Comparison of ENCODE assay signal across 9 mouse cellular contexts in the genomic region with DNA sequence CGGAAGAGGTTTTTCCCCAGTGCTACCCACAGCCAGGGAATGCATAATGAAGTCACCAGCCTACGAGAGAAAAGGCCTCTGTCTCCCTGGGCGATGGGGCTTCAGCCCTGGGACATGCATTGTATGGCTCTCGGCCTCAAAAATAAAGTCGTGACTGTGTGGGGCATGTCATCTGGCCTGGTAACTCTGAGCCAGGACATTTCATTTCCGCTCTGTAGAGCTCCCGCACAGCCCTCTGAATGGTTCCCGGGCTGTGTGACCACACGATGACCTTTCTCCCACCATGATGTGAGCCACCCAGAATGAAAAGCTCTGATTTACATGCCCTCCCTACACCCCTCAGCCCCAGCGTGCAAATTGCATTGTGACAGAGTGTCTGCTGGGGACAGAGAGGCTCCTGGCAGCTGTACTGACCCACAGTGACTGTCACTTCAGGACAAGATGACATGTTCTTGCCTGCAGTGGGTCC. TPM values are rescaled to one million over a fixed set of nuclear protein-coding genes. Genes with fewer than 3 reads are reported as not detected.
DNase-seq lines count a peak whose midpoint lies in the region; ATAC-seq lines count a peak whose summit lies in the region.
"Had no signal": no experiment of that assay in that cellular context is flagged by ENCODE, and none has a peak within 500 bp of the region (broad histone marks: within the 10 kb centered on the region; RNA-seq: fewer than 3 reads in every experiment).

No protein-coding gene starts in this region.

- H3K9ac ChIP-seq in forebrain, embryonic 13.5 days, result no peak overlapping the region
- no peak overlapping the region for H3K9ac ChIP-seq in forebrain, embryonic 12.5 days
- H3K9ac ChIP-seq in forebrain, embryonic 15.5 days (replicated peaks), result no peak overlapping the region
- no peak overlapping the region for H3K9ac ChIP-seq in neural tube, embryonic 13.5 days

- 23% methylated on average over 10 of the region's 10 CpGs for WGBS in forebrain, embryonic 13.5 days
- WGBS in forebrain, embryonic 12.5 days, result 26% methylated on average over 10 of the region's 10 CpGs
- 14% methylated on average over 10 of the region's 10 CpGs for WGBS in forebrain, embryonic 15.5 days
- 12% methylated on average over 10 of the region's 10 CpGs for WGBS in neural tube, embryonic 13.5 days

- no peaks in the 10 kb centered on the region for H3K36me3 ChIP-seq in forebrain, embryonic 13.5 days (ENCODE audit: poor library complexity, severe bottlenecking)
- H3K36me3 ChIP-seq in forebrain, embryonic 12.5 days (replicated peaks), result no peaks in the 10 kb centered on the region
- no peaks in the 10 kb centered on the region for H3K36me3 ChIP-seq in forebrain, embryonic 15.5 days
- no peaks in the 10 kb centered on the region for H3K36me3 ChIP-seq in neural tube, embryonic 13.5 days

- no peaks in the 10 kb centered on the region for H3K27me3 ChIP-seq in forebrain, embryonic 13.5 days
- no peaks in the 10 kb centered on the region for H3K27me3 ChIP-seq in forebrain, embryonic 12.5 days
- no peaks in the 10 kb centered on the region for H3K27me3 ChIP-seq in forebrain, embryonic 15.5 days
- no peaks in the 10 kb centered on the region for H3K27me3 ChIP-seq in neural tube, embryonic 13.5 days

- H3K4me1 ChIP-seq in forebrain, embryonic 13.5 days, result peaks cover 8% of the 10 kb centered on the region; the same call in 1 of the 2 replicates
- H3K4me1 ChIP-seq in forebrain, embryonic 12.5 days, result peaks cover 9% of the 10 kb centered on the region
- H3K4me1 ChIP-seq in forebrain, embryonic 15.5 days, result 0 out of 2 replicates have a peak, but pooled peaks cover 7% of the 10 kb centered on the region
- H3K4me1 ChIP-seq in neural tube, embryonic 13.5 days (replicated peaks), result peaks cover 13% of the 10 kb centered on the region

- DNase-seq in layer of hippocampus, postnatal 14 days (ENCODE audit: low spot score in 2 of 2), result peak; percentile 19 to 39
- DNase-seq in adrenal gland, postnatal 36 days, result no peak
- no peak for DNase-seq in kidney, adult 11 months
- no peak for DNase-seq in thymus, postnatal 25 days
- DNase-seq: spleen, adult 18-20 months had no signal

- no peaks in the 10 kb centered on the region for H3K9me3 ChIP-seq in forebrain, embryonic 13.5 days (replicated peaks)
- no peaks in the 10 kb centered on the region for H3K9me3 ChIP-seq in forebrain, embryonic 12.5 days
- no peaks in the 10 kb centered on the region for H3K9me3 ChIP-seq in forebrain, embryonic 15.5 days
- no peaks in the 10 kb centered on the region for H3K9me3 ChIP-seq in neural tube, embryonic 13.5 days

- no peak overlapping the region for H3K4me3 ChIP-seq in forebrain, embryonic 13.5 days
- no peak overlapping the region for H3K4me3 ChIP-seq in forebrain, embryonic 12.5 days (replicated peaks)
- H3K4me3 ChIP-seq in forebrain, embryonic 15.5 days, result no peak overlapping the region
- no peak overlapping the region for H3K4me3 ChIP-seq in neural tube, embryonic 13.5 days

- ATAC-seq in forebrain, embryonic 13.5 days, result peak; percentile 48; the same call in 1 of the 2 replicates
- ATAC-seq in forebrain, embryonic 12.5 days (ENCODE audit: low FRiP score), result no peak
- peak; percentile 80 for ATAC-seq in forebrain, embryonic 15.5 days (replicated peaks)
- peak; percentile 92 for ATAC-seq in neural tube, embryonic 13.5 days (ENCODE audit: low read depth)

- no peak overlapping the region for H3K4me2 ChIP-seq in forebrain, embryonic 13.5 days
- H3K4me2 ChIP-seq in forebrain, embryonic 12.5 days, result no peak overlapping the region
- no peak overlapping the region for H3K4me2 ChIP-seq in forebrain, embryonic 15.5 days (replicated peaks)
- H3K4me2 ChIP-seq in neural tube, embryonic 13.5 days, result no peak overlapping the region

- no peak overlapping the region for H3K27ac ChIP-seq in forebrain, embryonic 13.5 days
- H3K27ac ChIP-seq in forebrain, embryonic 12.5 days, result no peak overlapping the region
- no peak overlapping the region for H3K27ac ChIP-seq in forebrain, embryonic 15.5 days (replicated peaks)
- H3K27ac ChIP-seq in neural tube, embryonic 13.5 days (replicated peaks), result peak overlapping the region; percentile 61

RNA-seq across cellular contexts. Expression of a gene that starts 53.8 kb away (rescaled TPM):
- polyA plus RNA-seq in forebrain, embryonic 13.5 days (2015; fragmentation: Nextera tagmentation; extraction: Ambion mirVana), result 22.7 and 25.4 TPM in 2 replicates
- polyA plus RNA-seq in forebrain, embryonic 12.5 days (2016; fragmentation: Nextera tagmentation; extraction: Ambion mirVana), result 44.7 and 49.9 TPM in 2 replicates
- polyA plus RNA-seq in forebrain, embryonic 15.5 days (2015; fragmentation: Nextera tagmentation; extraction: Ambion mirVana), result 34.9 and 40.4 TPM in 2 replicates
- 100 to 1,000 TPM; 225 to 280 TPM for total RNA-seq in layer of hippocampus, postnatal 14 days (2021)
- 48.1 and 52.9 TPM in 2 replicates for polyA plus RNA-seq in neural tube, embryonic 13.5 days (2015; fragmentation: Nextera tagmentation; extraction: Ambion mirVana)
- total RNA-seq in adrenal gland, postnatal 36 days (2021), result 10 to 100 TPM; 49.2 to 71.7 TPM

Comparison
In these comparisons a context has a peak if more than half of its experiments do, and no peak if none do; other contexts are left out.
1. DNase-seq: peak in layer of hippocampus, postnatal 14 days (2 of 2); none in adrenal gland, postnatal 36 days (0 of 2), kidney, adult 11 months (single experiment) and thymus, postnatal 25 days (single experiment).